Mouse (Mus musculus) inflammation-experienced regulatory T-cells, adult 6 months (primary cell): ENCODE data around the gene Six3. TPM values are rescaled to one million over a fixed set of nuclear protein-coding genes. Genes with fewer than 3 reads are reported as not detected.

ENCODE experiments used
- ATAC-seq: one replicate; pipeline ENCODE4 v1.8.0; 2017
- polyA plus RNA-seq, 3 experiments: library from polyadenylated mRNA; unstranded; fragments of 100-300 nt; shearing (Covaris generic); gene quantifications; one replicate each; pipeline ENCODE4 v1.2.1; 2017

Gene Six3
- polyA plus RNA-seq: under 1 TPM in 1 of 3 experiments, not detected in 2; 0.12 TPM

DNA sequence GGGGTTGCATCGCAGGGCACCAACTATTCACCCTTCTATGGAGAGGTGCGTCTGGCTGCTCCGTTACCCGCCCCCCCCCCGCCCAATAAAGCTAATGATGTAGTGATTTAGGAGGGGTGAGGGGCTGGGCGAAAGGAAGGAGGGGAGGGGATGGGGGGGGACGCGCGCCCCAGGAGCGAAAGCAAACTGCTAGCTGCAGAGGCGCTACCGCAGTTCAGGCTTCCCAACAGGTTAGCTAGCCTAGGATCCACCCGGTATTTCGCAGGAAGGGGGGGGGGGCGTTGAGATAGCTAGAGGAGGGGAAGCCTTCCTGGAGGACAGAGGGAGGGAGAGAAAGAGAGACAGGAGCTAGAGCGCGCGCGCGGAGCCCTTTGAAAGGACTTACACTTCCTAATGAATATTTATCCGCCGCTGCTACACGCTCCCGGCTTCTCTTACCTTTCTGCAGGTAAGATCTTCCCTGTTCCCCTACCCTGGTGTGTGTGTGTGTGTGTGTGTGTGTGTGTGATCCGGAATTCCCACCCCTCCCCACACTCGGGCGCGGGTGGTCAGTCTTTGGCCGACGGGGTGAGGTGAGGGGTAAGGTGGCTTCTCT is at the start of gene Six3:
Gene Six3 (plus strand): TSS at position 343 of the 595 bp plus-strand sequence.
- no peak for ATAC-seq

DNA sequence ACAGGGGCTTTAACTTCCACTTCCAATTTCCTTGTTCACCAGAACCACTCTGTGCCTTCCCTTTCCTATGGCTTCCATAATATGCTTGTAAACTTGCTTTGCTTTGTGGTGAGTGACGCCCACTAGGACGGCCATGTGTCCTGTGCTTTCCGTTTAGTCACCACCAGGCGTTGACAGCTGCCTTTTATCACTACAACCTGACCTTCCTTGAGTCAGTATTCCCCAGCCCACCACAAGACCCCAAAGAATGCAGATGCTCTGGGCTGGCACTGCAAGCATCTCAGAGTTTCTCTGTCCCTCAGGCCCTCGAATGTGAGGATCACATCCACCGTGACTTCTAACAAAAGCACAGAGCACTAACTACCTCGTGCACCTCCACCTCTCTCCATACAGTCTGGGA is 49.3 kb upstream of the Six3 start:
- no peak for ATAC-seq

DNA sequence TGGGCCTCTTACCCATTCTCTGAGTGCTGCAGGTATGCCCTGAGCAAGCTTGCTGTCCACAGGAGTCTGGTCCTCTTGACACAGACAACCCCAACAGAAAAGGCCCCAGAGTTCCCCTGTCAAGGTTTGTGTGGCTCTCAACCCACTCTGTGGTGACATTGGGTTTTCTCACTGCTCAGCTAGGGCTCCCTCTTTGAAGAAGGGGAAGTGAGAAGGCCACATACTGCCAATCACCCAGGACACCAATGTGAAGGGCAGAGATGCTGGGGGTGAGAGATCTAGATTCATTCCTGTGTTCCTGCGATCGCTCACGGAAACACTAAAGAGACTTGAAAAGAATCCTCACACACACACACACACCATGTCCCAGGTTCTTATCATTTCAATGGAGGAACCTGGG is 39.4 kb upstream of the Six3 start:
- no peak for ATAC-seq

DNA sequence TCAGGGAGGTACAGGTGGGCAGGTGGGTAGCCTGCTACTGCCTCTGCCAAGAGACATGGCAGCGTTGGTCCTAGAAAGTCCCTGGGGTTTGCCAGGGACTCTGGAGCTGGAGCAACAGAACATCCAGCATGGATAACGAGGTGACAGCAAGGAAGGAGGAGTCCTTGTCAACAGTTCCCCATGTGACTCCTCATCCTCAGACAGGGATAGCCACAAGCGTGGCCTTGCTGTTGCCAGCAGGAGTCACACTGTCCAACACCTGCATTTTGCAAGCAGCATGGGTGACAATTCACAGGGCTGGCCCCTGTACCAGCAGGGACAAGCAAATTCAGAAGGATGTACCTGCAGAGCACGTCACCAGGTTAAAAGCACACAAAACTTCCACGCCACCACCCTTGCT is 35.1 kb upstream of the Six3 start:
- ATAC-seq: no peak

DNA sequence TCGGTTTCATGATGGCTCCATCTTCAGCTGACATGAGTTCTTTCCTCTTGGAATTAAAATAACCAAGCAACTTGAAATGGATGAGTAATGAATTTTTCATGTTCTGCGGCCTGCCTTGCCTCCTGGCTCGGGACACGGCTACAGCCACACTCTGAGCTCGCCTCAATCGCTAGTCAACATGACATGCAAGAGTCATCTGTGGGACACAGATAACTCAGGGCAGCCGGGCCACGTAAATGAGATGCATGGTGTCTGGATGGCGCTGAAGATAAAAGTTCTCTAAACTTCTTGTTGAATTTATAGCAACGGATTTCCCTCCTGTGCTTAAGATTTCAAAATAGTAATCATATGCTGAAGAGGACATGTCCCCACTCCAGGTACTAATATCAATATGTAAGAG is 34.1 kb upstream of the Six3 start:
- no peak for ATAC-seq

DNA sequence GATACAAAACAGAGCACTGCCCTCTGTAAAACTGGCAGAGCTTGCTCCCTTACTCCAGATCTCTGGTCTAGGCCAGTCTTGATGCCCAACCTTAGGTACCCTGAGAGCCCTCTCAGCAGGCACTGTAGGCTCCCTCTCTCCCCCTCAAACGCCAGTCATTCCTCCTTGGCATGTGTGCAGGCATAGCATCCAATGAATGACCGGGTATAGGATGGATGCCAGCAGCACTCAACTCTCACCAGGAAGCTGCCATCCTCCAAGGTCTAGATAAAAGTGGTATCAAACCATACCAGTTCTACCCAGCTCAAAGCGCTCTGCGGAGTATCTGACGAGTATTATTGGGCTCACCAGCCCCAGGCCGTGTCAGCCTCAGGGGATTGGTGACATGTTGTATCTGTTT is 33.2 kb upstream of the Six3 start:
- ATAC-seq: no peak

DNA sequence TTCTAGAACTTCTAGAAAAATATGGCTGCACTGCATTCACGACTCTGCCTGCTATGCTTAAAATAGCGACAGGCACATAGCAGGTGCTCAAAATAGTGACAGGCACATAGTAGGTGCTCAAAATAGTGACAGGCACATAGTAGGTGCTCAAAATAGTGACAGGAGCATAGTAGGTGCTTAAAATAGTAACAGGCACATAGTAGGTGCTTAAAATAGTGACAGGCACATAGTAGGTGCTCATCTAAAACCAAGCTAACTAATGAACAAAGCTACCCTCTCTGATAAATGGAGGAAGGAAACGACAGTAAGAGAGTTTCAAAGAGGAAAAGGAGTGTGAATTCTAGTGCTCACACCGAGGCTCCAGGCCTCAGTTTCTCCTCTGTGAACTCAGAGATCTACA is 29.2 kb upstream of the Six3 start:
- no peak for ATAC-seq

DNA sequence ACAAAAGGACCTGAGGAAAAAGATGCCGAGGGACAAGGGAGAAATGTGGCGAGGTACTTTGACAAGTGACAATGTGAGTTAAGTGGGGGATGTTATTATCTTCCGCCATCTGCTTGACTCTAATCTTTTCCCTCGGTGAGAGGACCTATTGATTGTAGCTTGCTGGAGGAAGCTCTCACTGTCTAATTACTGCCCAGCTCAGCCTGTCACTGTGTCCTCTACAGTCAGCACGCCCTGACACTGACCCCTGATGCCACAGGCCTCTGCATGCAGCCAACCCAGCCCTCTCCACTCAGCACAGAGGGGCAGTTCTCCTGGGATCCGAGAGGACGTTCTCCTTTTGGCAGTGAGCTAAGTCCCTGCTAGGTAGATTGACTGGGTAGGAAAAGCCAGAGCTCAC is 28.8 kb upstream of the Six3 start:
- no peak for ATAC-seq

DNA sequence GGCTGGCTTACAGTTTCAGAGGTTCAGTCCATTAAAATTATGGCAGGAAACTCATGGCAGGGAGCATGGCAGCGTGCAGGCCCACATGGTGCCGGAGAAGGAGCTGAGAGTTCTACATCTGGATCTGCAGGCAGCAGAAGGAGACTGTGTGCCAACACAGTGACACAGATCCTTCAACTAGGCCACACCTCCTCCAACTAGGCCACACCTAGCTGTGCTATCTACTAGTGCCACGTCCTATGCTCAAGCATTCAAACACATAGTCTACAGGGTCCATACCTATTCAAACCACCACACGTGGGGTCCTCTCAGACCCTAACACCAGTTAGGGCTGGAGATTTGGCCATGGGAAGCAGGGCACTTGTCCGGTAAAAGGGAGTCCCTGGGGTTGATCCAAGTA is 27.6 kb upstream of the Six3 start:
- ATAC-seq: no peak

DNA sequence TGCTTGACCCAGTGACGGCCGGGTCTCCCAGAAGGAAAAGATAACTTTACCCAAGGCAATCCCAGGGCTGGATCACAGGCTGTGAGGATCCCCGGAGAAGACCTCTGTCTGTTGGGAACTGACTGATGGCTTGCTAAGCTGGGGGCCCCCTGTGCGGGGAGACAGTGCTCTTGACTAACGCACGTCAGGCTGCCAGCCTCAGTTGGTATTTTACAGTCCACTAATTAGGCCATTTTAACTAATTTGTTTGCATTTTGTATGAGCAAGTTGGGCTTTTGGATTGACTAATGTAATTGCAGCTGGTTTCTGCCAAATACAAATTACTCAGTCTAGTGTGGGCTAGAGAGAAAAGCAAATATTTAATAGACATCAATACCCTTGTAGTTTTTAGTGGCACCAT is 21.4 kb upstream of the Six3 start:
- no peak for ATAC-seq

DNA sequence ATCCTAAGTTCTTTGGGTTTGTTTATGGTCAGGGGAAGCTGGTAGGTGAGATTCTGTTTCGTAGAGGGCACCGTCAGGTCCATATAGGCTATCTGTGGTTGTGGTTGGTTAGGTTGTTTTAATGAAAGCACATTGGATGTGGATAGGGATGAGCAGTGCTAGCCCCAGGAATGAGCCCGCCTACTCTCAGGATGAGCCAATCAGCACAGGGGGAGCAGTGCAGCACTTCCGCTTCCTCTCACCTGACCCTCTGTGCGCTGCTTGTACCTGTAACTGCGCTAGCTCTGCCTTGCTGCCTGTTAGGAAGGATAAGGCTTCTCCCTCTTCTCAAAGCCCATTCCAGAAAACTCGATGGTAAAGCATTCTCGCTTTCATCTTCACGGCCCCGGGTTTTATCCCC is 17.6 kb upstream of the Six3 start:
- no peak for ATAC-seq

DNA sequence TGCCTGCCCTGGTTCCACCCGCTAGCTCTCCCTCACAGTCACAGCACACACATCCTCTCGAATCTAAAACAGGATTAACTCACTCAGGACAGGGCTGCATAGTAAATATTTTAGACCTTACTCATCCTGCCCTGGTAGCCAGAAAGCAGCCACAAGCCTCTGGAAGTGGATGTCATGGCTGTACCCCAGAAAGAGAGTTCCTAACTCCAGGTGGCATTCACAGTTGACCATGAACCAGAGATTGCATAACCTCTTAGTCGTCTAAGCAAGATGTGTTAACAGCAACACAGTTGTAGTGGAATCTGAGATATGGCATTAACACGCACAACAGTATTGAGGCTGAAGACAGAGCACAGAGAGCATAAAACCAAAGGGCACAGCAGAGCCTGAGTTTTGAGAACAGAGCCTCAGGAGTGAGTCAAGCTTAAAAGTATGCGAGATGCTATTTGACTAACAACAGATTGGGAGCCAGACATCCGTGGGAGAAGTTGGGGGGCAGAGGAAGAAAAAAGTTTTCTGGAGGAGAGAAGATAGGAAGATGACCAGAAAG is 17.0 kb upstream of the Six3 start:
- no peak for ATAC-seq

DNA sequence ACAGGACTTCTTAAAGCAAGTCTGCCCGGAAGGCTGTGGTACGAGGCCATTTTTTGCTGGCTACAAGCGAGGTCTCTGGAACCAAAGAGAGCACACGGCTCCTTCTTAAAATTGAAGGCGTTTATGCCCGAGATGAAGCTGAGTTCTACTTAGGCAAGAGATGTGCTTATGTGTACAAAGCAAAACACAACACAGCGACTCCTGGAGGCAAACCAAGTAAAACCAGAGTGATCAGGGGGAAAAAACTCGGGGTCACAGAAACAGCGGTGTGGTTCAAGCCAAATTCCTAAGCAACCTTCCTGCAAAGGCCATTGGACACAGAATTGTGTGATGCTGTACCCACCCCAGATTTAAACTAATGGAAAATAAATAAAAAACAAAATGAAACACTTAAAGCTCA is 13.9 kb upstream of the Six3 start:
- ATAC-seq: no peak

DNA sequence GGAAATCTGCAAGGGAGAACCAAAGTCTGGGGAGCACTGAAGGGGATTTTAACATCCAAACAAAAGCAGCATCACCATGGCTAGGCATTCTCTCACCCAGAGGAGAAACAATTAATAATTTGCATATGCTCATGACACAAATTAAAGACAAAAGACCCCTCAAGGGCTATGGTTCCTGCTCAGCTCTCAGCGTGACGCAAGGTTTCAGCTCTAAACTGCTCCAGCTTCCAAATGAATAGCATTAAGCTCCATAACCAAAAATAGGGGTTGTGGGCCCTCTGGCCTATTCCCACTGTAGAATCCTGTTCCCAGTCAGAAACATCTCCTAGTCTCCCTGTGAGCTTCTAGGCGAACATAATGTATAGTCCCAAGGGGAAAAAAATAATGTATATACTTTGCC is 6.9 kb upstream of the Six3 start:
- ATAC-seq: no peak

DNA sequence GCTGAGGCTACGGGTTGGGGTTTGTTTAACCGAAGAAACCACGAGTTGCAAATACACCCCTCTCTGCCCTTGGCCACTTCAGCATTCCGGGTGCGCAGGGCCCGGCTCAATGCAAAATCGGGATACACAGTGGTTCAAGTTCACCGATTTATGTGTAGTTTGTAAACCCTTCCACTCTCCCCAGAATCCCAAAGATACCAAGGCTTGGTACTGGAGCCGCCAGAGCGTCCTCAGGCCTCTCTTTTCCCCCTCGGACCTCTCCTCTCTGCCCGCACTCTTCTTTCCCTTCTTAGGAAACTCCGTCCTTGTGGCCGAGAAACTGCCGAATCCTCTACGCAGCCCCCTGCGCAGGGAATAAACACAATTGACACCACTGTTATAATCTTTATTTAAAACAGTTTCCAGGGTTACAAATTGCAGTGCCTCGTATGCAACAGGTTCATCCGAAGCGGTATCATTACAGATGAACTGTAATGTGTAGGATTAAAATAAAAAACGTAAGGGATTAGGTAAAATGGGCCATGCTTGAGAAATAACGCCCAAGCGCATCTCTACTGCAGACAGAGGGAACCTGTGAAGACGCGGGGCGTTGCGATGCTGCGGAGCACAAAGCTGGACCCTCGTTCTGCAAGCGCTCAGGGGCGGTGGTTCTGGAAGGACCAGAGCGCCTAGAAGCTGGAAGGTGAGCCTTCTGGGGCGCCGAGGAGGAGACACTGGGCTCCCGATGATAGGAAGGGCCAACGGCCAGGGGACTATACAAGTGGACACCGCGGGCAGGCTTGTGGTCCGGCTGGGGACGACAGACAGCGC is 5.6 kb upstream of the Six3 start:
- no peak for ATAC-seq

DNA sequence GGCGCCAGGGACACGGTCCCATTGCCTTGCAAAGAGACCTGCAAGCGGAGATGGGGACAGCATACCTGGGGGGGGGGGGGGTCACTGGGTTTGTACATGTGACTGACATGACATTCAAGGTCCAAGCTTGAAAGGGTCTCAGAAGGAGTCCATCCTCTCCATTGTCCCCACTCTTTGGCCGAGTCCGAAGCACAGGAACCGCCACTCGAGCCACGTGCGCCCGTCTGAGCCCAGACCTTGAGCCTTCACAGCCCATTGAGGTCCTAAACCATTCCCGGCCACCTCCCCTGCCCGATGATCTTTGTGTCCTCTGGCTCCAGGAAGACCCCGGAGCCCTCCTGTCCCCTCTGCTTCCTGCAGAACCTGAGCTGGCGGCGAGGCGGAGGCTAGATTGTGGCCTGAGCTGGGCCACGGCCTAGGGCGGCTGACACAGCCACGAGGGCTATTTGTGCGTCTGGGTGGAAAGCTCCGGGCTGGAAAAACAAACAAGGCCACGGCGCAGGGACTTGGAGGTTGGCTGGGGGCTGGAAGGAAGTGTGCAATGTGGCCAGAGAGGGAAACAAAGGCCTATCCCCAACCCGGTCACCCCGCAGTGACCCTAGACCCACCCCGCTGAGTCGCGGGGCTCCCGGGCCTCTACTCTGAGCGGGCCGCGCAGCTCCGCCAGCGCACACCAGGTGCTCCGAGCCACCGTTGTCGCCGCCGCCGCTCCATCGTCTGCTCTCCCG is 4.9 kb upstream of the Six3 start:
- no peak for ATAC-seq

DNA sequence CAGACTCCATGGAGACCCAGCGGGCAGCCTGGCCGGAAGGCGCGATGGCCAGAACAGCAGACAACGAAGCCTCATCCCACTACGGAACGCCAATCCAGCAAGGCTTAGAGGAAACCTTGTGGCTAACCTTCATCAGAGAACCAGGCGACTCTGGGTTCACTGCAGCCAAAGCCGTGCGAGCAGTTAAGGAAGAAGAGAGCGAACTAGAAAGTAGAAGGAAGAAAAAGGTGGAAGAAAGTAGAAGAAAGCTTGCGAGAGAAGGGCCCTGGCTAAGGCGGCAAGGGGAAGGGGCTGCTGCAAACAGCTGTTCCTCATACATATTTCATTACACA is 4.3 kb upstream of the Six3 start:
- ATAC-seq: no peak

DNA sequence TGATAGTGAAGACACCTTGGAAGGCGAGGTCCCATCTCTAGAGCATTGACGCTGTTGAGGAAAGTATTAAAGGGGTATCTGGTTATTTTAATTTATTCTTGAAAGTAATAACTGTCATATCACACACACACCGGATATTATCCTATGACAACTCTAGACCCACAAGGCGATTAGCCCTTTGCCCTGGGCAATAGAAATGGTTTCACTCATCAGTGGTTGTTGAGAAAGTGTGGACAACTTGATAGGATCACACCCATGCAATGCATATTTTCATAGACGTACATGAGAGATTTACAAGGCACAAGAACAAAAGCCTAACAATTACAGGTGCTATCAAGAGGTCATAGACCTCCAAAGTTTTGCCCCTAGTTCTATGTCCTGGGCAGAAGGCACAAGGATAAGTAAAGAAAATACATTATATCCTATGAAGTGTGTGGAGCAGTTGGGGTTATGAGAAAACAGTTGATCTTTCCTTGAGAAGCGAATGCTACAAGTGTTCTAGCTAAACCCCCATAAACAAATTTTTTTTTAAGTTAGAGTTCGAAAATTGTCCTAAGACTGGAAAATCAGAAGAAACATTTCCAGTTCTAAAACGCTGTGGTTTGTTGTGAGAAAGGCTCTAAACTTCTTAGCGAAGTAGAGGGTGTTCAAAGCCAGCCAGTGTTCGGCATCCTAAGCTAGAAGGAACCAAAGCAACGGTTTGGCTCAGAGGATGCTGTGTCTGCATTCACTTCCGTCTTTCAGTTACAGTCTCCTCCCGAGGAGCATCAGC is 3.6 kb upstream of the Six3 start:
- ATAC-seq: no peak

DNA sequence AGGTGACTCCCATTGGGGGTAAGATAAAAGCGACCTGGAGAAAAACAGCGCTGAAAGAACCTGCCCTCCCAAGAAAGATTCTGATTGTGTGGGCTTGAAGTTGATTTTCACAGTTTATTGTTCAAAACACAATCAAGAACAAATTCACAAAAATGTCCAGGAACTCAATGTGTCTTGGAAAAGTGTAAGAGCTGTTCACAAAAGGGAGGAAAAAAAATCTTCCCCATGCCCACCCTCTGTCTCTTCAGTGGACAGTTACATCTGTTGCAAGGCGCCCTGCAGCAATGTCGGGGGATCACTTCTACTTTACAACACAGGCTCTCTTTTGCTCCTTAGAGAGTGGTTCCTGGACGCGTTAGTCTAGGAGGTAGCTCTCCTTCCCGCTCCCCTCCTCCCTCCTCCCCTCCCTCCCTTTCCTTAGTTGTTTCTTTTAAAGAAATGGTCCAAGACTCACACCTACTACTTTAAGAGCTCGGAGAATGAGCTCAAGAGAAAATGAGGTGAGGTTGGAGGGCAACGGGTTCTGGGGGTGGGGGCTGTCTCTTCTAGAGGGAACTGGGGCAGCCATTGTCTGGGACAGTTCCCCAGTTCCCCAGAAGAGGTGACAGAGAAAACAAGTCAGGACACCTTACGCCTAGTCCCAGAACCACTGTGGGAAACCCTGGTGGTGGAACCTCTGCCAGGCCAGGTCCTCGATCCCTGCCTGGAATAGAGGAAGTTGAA is 2.9 kb upstream of the Six3 start:
- no peak for ATAC-seq

DNA sequence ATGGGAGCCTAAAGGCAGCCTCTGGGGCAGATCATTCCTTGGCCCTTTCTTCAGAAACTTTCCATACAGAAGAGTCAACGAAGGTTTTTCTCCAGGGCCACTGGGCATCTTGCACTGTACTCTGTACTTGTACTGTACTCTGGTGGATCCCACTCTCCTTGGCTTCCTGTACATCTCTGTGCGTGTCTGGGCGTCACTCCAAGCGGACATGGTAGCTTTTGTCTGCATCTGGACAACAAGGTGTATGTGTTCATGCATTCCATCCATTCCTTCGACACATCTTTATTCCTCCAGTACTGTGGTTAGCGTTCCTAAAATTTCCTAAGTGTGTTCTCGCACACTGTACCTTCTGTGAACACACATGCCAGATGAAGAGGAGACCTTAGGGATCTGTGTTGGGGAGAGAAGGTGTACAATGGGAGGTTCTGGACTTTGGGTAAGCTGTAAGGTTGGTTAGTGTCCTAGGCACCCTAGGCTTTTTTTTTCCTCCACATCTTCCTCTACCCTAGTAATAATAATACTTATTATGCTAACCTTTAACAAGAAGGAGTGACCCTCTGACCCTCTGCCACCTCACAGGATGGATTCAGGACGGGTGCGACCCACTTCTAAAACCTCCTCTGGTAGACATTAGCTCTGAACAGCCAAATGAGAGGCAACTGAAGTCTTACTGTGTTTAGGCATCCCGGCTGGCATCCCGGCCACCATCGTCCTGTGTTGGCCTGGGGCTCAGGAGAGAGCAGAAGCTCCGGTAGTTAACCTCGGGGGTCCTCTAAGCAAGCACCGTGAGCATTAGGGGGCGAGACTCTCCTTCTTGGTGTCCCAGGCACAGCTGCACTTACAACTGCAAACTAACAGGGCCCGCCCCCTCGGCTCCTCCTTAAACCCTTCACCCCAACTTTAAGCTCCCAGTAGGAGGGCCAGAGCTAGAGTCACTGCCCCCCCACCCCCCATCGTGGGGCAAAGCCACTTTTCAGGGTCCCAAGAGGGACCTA is 1.6 kb upstream of the Six3 start:
- ATAC-seq: no peak
